Mouse (Mus musculus): ENCODE measurements around the gene Tapbp.
A peak's percentile ranks its signal among the peaks of the same experiment; 100 is the strongest.
"Not testable (repeated sequence)": the region's sequence is repeated elsewhere in the genome, so short reads cannot be mapped to it uniquely, and the experiment has no call there.

Tapbp gene

DNA sequence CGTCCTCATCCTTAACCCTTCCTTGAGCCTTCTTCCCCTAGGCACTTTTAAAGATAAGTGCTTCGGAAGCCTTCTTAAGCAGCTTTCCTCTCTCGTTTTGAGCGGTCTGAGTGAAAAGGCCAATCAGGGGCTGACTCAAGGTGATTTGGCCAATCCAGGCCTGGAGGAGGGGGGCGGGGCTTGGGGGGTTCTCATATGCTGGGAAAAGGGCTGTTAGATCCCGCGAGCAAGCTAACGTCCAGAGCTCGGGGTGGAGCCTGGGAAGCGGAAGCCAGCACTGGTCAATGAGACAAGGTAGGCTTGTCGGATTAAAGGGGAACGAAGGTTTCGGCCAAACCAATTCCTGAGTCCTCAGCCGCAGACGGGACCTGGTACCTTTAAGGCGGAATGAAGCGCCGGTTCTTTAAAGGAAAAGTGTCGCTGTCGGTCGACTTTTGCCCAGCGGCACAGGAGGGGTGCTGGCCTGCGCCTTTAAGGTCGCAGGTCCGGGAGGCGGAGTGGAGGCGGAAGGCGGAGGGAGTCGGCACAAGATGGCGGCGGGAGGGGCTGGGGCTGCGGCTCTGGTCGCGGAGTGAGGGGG is at the start of gene Tapbp, which contains the start of gene Zbtb22:
TSS of gene Tapbp (plus strand) at position 229 of the 580 bp plus-strand sequence.
TSS of gene Zbtb22 (plus strand) at position 234 of the 580 bp plus-strand sequence.
- DNase-seq, result peak; percentile 96

DNA sequence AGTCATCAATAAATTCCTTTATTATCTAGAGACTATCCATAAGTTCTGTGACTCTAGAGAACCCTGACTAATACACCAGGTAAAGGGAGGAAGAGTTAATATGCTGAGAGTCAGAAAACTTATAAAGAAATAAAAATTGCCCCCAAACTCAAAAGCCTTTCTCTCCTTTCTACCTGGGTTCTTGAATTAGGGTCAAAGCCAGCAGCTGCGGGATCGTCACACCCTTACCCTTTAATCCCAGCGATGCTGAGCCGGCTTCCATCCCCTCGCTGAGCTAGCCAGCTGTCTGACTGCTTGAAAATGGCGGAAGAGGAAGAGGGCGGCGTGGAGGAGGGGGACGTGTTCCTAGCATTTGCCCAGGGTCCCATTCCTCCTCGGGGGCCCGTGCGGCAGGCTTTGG is 42.2 kb upstream of the Tapbp start, which contains the start of gene Gm7029:
TSS of gene Gm7029 (plus strand) at position 301 of the 400 bp plus-strand sequence.
- not testable (repeated sequence) for DNase-seq

DNA sequence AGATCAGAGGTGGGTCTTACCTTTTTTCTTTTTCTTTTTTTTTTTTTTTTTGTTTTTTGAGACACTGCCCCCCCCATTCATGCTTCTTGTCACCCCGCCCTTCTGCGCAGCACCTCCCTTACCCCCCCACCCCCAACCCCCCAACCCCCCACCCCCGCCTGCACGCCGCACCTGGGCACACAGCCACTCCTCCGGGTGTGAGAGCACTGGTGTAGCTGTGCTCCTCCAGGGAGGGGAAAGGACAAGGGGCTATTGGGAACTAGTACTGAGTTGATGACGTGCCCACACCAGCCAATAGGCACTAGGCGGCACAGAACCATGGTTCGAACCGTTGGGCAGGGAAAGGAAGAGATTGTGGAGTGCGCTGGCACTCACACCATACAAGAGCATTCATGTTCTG is 41.3 kb upstream of the Tapbp start:
- peak; percentile 3 for DNase-seq

DNA sequence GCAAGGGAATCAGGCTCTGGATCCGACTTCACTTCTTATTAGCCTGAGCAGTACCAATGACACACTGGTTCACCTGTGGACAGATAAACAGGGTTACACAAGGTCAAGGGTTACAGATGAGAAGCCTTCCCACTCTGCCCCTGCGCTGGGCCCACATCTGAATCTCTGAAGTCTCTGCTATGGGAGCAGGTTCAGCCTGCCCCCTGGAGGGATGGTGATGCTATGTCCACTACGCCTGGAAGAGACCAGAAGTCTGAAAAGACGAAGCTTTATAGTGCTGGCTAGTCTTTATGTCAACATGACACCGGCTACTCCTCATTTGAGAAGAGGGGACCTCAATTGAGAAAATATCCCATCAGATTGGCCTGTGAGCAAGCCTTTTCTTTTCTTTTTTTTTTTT is 39.9 kb upstream of the Tapbp start:
- DNase-seq, result not testable (repeated sequence)

DNA sequence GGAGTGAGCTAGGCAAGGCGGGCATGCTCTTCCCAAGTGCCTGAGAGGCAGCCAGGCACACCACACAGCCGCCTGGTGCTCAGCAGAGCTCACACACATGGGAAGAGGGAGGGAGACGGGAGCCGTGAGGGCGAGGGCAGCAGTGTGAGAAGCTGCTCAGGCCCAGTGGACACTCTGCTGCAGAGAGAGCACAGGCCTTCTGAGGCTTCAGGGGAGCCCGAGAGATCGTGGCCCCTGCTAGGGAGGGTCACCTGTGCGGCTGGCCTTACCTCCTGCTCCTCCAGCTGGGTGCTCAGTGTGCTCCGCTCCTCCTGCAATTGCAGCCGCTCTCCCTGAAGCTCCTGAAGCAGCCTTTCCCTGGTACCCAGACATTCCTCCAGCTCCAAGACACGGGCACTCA is 31.4 kb upstream of the Tapbp start:
- not testable (repeated sequence) for DNase-seq

DNA sequence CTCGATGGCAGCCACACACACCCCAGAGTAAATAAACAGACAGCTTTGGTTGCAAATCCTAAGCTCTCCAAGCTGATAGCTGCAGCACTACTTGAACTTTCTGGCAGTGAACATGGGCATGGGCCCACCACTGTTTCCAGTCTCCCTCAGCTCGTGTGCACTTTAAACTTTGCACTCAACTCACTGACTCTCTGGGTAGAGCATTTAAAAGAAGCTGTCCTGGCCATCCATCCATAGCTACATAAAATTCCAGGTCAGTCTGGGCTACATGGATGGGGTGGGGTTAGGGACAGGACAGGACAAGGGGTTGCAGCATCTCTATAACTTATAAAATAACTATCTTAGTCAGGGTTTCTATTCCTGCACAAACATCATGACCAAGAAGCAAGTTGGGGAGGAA is 27.9 kb upstream of the Tapbp start:
- DNase-seq, result not testable (repeated sequence)

DNA sequence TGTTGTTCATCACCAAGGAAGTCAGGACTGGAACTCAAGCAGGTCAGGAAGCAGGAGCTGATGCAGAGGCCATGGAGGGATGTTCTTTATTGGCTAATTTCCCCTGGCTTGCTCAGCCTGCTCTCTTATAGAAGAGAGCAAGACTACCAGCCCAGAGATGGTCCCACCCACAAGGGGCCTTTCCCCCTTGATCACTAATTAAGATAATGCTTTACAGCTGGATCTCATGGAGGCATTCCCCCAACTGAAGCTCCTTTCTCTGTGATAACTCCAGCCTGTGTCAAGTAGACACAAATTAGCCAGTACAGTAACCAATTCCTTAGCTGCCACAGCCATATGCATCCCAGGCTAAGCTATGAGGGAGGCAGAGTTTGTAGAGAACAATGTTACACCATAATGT is 27.5 kb upstream of the Tapbp start:
- not testable (repeated sequence) for DNase-seq

DNA sequence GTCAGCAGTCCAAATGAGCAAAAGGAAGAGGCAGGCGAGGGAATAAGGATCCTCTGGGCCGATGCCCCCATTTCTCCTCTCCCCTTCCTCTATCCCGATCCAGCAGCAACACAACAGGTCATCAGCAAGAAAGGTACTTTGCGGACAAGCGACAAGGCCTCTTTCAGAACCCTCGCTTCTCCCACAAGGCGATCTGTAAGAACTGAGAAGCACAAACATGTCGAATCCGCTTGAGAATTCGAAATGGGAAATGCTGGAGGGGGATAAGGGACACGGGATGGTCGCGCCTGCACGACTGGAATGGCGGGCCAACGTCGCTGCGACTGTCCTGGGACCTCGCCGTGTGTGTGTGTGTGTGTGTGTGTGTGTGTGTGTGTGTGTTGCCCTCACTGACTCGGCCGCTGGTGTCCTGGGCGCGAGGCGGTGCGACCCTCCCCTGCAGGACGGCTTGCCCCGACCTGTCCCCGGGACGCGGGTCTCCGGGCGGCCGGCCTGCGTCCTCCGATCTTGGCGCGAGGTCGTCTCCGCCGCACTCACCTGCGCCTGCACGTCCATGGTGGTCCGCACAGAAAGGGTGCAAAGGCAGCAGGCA is 25.7 kb upstream of the Tapbp start:
- DNase-seq, result not testable (repeated sequence)

DNA sequence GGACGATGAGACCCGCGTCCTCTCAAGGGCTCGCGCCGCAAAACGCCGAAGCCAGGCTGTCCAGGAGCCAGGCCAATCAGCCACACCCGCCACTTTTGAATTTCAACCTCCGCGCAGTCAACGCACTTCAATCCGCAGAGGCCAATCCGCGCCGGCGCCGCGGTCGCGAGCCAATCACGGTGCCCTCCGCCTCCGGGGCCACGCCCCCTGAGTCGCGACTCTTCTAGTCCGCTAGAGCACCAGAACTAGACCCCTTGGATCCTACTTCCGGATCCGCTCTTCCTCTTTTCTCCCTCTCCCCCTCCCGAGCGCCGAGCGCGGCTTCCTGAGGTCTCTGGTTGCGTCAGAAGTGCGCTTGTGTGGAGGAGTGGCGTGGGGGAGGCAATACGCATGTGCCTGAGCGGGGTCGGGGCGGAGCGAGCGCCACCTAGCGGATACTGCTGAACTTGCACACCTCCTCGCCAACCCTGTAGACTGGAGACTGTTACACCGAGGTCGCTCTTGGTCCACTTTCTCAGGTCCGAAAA is 25.1 kb upstream of the Tapbp start, which contains the start of gene Kifc1:
TSS of gene Kifc1 (minus strand) at position 129 of the 527 bp plus-strand sequence.
- DNase-seq, result peak; percentile 99

DNA sequence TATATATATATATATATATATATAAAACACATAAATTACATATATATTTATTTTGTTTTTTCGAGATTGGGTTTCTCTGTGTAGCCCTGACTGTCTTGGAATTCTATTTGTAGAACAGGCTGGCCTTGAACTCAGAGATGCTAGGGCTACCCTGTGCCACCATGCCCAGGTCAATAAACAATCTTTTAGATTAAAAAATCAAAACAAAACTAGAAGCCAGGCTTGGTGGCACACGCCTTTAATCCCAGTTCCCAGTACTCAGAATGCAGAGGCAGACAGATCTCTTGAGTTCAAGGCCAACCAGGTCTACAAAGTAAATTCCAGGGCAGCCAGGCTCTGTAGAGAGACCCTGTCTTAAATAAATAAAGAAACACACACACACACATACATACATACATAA is 24.3 kb upstream of the Tapbp start:
- no peak for DNase-seq

DNA sequence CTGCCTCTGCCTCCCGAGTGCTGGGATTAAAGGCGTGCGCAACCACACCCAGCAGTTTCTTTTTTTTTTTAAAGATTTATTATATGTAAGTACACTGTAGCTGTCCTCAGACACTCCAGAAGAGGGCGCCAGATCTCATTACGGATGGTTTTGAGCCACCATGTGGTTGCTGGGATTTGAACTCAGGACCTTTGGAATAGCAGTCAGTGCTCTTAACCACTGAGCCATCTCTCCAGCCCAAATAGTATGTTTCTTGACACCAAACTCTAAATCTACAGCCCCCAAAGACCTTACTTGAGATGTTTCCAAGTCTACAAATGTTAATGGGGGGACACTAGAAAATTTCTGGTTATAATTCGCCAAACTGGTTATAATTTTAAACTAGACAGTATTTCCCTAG is 23.8 kb upstream of the Tapbp start:
- DNase-seq, result not testable (repeated sequence)

DNA sequence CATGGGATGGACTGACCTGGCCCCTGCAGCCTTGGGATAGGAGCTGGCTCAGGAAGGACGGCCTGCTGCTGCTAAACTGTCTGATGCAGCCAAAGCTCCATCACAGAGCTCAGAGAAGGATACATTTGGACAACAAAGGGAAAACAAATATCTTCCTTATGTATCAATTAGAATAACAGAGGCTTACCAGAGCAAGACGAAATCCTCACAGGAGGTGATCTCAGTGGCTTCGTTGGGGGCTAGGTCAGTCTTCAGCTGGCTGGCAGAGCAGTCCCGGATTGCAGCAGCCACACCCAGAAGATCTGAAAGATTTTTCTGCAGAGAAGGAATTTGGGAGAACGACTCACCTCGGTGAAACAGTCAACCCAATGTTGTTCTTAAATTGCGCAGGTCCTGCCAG is 23.3 kb upstream of the Tapbp start:
- DNase-seq, result no peak

DNA sequence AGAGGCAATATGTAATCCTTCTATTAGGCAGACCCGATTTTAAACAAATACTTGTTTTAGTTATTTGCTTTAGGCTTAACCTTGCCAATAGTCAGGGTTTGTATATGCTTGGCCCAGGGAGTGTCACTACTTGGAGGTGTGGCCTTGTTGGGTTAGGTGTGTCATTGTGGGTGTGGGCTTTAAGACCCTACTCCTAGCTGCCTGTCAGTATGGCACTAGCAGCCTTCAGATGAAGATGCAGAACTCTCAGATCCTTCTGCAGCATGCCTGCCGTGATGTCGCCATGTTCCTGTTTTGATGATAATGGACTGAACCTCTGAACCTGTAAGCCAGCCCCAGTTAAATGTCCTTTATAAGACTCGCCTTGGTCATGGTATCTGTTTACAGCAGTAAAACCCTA is 22.7 kb upstream of the Tapbp start:
- not testable (repeated sequence) for DNase-seq

DNA sequence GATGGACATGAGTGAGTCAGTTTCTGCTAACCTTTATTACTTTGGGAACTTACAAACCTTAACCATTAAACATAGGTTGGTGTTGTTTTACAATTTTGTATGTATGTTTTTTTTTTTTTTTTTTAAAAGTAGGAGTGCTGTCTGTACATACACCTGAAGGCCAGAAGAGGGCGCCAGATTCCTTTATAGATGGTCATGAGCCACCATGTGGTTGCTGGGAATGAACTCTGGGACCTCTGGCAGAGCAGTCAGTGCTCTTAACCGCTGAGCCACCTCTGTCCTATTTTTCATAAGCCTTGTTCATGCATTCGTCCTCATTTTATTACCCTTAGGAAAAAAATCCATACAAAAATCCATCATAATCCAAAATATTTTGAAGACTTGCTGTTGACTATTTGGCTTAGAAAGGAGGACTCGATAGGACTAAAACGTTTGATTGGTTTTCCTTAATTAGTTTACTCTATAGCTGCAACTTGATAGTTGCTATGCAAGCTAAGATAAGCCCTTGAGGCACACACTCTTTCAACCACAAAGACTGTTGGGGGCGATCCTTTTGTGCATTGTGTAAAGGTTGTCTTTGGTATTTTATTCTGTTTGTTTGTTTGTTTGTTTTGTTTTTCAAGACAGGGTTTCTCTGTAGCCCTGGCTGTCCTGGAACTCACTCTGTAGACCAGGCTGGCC is 18.4 kb upstream of the Tapbp start:
- DNase-seq, result peak; percentile 65

DNA sequence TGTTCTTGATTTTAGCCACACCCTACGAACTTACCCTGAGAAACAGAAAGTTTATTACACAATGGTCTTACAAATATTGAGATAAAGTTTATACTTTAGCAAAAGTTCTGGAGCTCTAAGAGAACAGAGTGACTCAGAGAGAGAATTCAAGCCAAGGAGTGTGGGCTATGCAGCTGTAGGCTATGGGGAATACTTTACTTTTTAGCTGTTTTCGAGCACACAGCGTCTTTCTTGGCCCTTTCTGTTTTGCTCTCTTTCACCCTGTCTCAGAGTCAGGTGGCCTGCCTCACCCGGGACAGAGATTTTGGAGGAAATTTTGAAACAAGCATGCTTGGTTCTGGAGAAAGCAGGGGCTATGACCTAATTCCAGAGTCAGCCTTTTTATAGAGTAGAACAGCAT is 17.5 kb upstream of the Tapbp start:
- not testable (repeated sequence) for DNase-seq

DNA sequence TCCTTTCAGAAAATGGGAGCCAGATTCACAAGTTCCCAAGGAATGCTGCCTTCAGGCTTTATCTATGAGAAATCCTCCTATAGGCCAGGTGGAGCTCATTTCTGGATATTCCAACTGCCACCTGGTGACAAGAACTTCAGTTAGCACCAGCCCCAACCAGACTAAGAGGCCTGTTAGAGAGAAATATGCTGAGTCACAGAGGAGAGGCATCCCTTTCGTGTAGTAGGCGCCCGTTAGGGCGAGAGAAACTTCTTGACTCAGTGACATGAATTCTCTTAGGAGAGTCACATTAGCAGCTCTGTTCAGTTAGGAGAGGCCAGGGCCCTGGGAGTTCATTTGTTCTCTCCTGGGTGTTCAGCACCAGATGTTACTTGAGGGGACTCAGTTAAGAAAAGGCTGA is 16.1 kb upstream of the Tapbp start:
- DNase-seq, result no peak

DNA sequence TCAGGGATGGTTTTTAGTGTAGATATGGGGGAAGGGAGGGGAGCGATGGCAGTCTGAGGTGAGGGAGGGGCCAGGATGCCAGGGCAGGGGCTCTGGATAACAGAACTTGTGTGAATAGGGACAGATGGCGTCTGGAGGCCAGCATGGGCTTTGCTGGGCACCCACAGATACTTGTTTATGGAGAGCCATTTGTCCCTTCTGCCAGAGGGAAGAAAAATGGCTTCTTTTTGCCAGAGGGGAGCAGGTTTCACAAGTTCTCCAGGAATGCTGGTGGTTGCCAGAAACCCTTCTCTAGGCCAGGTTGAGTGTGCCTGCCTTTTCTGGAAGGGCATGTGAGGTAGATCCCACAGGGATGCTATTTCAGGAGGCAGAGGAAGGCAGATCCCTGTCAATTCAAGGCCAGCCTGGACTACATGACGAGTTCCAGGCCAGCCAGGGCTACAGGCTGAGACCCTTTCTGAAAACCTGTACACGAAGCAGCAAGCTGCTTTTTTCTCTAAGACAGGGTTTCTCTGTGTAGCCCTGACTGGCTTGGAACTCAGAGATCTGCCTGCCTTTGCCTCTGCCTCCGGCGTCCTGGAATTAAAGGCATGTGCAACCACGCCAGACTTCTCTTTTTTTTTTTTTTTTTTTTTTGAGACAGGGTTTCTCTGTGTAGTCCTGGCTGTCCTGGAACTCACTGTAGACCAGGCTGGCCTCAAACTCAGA is 15.3 kb upstream of the Tapbp start:
- DNase-seq, result no peak

DNA sequence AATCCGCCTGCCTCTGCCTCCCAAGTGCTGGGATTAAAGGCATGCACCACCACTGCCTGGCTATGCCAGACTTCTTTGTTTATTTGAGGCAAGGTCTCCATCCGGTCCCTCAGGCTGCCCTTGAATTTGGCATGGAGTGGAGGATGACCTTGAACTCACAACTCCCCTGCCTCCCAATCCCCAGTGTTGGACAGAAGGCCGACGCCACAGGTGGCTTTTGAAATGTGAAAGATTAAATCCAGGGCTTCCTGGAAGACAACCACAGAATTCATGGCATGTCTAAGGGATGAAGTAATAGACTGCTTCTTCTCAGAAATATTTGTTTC is 14.7 kb upstream of the Tapbp start:
- DNase-seq, result no peak

DNA sequence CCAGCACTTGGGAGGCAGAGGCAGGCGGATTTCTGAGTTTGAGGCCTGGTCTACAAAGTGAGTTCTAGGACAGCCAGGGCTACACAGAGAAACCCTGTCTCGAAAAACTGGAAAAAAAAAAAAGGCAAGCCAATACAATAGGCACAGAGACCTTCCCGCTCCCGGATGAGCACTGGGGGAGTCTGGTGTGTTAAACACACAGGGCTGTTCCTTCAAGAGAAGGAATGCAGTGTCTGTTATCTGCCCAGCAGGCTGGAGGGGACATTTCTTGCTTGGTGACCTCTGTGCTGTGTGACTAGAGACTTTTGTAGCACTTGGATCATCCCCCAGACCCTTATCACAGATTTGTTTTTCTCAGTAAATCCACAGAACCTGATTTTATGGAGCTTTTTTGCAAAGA is 14.0 kb upstream of the Tapbp start:
- DNase-seq, result no peak

DNA sequence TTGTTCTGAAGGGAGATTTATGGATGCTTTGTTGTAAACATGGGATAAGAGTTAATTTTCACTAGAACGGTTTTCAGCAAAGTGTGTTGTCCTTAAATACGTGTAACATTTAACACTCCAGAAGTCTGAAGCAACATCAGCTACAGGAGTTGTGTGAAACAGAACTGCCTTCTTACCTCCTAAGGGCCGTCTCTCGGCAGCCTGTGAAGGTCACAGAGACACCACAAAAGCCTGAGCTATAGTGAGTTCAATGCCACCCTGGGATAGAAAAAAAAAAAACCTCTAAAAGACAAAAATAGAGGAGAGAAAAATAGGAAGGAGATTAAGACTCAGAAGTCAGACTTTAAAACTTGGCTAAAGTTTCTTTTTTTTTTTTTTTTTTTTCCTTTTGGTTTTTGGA is 13.6 kb upstream of the Tapbp start:
- DNase-seq, result no peak

DNA sequence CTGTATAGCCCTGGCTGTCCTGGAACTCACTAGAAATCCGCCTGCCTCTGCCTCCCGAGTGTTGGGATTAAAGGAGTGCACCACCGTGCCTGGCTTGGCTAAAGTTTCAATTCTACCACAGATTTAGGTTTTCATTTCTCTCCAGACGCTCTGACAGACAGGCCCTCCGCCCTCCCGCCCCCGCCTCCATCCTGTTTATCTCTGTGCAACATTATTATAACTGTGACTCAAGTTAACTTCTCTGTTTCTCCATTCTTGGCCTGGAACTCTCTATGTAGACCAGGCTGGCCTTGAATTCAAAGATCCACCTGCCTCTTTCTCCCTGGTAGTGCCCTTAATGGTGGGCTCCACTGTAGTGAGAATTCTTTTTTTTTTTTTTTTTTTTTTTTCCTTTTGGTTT is 13.2 kb upstream of the Tapbp start:
- DNase-seq, result no peak

DNA sequence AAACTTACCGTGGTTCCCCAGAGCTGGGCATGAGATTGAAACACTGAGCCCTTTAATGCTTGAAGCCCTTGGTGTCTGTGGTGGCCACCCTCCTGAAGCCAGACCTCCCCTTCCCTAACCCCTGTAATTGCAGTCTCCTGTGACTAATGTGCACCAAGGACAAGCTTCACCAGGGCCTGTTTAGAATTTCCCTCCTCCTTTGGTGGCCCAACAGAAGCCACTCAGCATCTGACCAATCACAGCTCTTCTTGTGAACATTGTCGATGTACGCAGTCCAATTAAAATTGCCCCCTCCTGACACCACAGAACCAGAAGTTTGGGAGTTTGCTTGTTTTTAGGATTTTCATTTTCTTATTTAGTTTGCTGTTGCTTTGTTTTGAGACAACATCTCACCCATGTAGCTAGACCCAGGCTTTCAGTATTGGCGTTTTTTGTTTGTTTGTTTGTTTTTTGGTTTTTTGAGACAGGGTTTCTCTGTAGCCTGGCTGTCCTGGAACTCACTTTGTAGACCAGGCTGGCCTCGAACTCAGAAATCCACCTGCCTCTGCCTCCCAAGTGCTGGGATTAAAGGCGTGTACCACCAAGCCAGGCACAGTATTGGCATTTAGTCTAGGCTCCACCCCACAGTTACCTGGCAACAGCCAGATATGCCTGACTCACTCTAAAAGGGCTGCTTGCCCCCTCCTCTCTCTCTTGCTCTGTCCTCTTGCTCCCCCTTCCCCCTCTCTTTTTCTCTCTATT is 11.6 kb upstream of the Tapbp start:
- DNase-seq, result not testable (repeated sequence)

DNA sequence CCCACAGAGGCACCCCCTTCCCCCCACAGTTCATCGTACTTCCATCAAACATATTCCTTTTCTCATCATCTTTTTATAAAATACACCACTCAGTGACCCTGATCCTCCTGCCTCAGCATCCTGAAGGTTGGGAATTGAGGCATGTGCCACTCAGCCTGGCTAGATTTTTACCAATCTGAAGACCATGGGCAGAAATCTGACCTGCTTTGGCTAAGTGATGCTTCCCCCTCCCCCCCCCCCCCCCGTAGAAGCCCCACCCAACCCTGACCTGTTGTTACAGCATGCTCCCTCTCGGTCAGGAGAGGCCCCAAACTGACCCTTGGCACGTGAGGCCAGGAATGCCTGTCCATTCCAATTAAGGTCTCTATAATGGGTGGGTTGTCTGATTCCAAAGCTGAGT is 10.9 kb upstream of the Tapbp start, which contains the start of gene Platr17:
TSS of gene Platr17 (plus strand) at position 301 of the 400 bp plus-strand sequence.
- not testable (repeated sequence) for DNase-seq

All from lung, postnatal 14 days (tissue).